Mouse (Mus musculus): ENCODE results near the gene Krt80. TPM values are rescaled to one million over a fixed set of nuclear protein-coding genes. Genes with fewer than 3 reads are reported as not detected.

The Krt80 gene
- polyA plus RNA-seq, 1 experiment from 2014 or later, result 0.11 TPM

DNA sequence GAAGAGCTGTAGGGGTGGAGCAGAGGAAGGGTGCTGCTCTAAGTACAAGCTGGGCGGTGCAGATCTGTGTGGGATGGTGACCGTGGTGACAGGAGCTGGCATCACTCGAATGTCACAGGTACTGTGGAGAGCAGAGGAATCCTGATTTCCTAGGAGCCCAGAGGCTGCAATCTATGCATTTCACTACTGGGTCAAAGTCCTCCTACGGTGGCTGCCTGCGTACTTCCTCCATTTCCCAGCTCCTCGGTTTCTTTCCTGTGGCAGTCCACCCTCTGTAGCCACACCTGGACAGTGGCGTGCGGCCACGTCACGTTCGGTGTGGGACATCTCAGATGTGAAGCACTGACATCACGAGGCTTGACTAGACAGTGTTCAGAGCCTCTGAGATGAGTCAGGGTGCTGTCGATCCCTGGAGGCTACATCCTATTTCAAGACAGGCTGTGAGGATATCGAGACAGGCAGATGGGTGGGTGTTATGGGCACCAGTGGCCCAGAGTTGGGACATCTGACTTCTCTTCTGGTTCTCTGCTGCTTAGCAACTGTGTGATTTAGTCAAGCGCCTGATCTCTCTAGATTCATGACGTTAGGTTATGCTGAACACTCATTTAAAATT lies 3.4 kb upstream of the Krt80 start:
- no peaks in the 10 kb centered on the region for H3K36me3 ChIP-seq
- H3K4me3 ChIP-seq, result no peak overlapping the region
- H3K27ac ChIP-seq, result no peak overlapping the region
- H3K9me3 ChIP-seq (replicated peaks), result no peaks in the 10 kb centered on the region
- peaks cover 12% of the 10 kb centered on the region; the same call in 1 of the 2 replicates for H3K27me3 ChIP-seq (replicated peaks)
- H3K4me1 ChIP-seq, result peaks cover 24% of the 10 kb centered on the region
- 58% methylated on average over 16 of the region's 16 CpGs for WGBS (ENCODE audit: insufficient replicate concordance)
- ATAC-seq, result no peak
- H3K9ac ChIP-seq, result no peak overlapping the region
- H3K4me2 ChIP-seq, result no peak overlapping the region

- 43% methylated on average over 7 of the region's 7 CpGs for WGBS (ENCODE audit: insufficient replicate concordance)
Observed at GRCm38 (mm10) chr15:101372131-101372977, 2.4 kb upstream of the Krt80 start.

DNA sequence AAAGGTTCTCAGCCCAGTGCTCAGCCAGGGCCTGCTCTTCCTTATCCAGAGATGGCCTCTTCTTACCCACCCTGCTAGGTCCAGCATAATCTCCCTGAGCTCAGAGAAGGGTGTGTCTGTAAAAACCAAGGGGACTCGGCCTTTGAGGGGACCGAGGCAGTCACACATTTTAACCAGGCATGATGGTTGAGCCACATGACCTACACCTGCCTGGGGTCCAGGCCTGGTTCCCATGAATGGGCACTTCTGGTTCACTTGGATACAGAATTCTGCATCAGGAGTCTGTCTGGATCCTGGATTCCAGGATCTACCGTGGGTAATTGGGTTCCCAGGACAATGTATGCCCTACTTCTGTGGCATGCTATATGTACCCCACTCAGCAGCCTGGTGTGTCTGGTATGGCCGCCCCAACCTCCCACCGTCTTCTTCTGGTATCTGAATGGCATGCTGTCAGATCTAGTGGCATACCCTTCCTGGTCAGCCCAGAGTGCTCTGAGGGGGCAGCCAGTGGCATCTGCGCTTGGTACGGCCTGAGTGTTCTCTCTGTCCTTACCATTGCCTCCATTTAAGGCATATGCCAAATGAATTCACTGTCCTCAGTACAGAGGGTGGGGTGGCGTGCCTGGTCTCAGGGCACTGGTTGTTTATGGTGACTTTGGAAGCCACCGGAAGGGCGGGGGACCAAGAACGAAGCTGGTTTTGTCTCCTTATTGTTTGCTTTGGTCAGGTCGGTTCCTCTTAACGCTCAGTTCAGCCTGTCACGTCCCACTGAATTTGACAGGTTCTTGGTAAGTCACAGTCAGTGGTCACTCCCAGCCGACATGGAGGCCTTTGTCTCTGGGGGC lies 1.4 kb upstream of the Krt80 start:
- Histone ChIP-seq H3K27ac (no peak overlapping the region), H3K9ac (no peak overlapping the region), H3K4me3 (no peak overlapping the region), H3K36me3 (no peaks in the 10 kb centered on the region), H3K27me3 (replicated peaks) (peaks cover 16% of the 10 kb centered on the region), H3K4me1 (peaks cover 24% of the 10 kb centered on the region), H3K9me3 (replicated peaks) (no peaks in the 10 kb centered on the region), H3K4me2 (no peak overlapping the region)
- WGBS (ENCODE audit: insufficient replicate concordance), result 57% methylated on average over 15 of the region's 15 CpGs
- ATAC-seq, result no peak

More at GRCm38 (mm10) chr15:101372131-101372977, 2.4 kb upstream of the Krt80 start:
- no peak overlapping the region for H3K4me3 ChIP-seq
- peaks cover 12% of the 10 kb centered on the region; the same call in 1 of the 2 replicates for H3K27me3 ChIP-seq (replicated peaks)
- H3K9ac ChIP-seq, result no peak overlapping the region
- H3K4me2 ChIP-seq, result no peak overlapping the region
- no peak overlapping the region for H3K27ac ChIP-seq
- H3K9me3 ChIP-seq (replicated peaks), result no peaks in the 10 kb centered on the region
- peaks cover 24% of the 10 kb centered on the region for H3K4me1 ChIP-seq
- ATAC-seq, result no peak
- no peaks in the 10 kb centered on the region for H3K36me3 ChIP-seq

DNA sequence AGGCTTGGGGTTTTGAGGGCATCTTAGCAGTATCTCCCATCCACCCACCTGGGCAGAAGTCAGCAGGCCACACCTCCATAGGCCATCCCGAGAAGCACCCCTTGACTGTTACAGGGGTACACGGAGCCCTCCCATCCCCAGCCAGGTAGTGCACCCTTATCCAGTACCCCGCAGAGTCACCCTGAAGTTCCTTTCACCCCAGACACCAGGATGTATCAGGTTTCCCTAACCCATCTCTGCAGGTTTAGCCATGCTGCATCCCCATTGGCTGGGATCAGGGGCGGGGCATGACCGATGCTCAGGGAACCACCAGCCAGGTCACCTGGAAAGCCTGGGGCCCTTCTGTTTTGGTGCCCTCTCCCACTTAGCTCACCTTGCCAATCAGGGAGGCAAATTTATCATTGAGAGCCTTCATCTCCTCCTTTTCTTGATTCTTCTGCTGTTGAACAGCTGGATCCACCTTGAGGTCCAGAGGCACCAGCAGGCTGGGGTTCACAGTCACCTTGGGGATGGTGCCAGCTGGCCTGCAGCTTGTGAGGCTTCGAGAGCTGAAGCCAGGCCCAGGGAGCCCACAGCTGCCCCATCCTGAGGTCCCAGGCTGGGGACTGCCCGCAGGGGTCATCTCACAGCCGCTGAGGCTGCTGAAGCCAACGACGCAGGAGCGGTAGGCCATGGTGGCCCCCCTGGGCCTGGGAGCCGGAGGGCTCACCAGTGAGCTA lies 421 bp downstream of the Krt80 start:
- no peak for ATAC-seq
- no peak overlapping the region for H3K4me2 ChIP-seq

GRCm38 (mm10) chr15:101368502-101369381 lies 1.2 kb downstream of the Krt80 start:
- no peaks in the 10 kb centered on the region for H3K36me3 ChIP-seq
- no peak overlapping the region for H3K9ac ChIP-seq
- H3K27ac ChIP-seq, result no peak overlapping the region
- H3K4me1 ChIP-seq, result 0 out of 2 replicates have a peak, but pooled peaks cover 6% of the 10 kb centered on the region
- H3K27me3 ChIP-seq (replicated peaks), result peaks cover 11% of the 10 kb centered on the region
- no peaks in the 10 kb centered on the region for H3K9me3 ChIP-seq (replicated peaks)
- no peak for ATAC-seq
- H3K4me2 ChIP-seq, result no peak overlapping the region
- WGBS (ENCODE audit: insufficient replicate concordance), result 54% methylated on average over 11 of the region's 11 CpGs
- H3K4me3 ChIP-seq, result no peak overlapping the region

More for the DNA sequence above, 421 bp downstream of the Krt80 start:
- Histone ChIP-seq H3K9ac (no peak overlapping the region), H3K4me1 (peaks cover 13% of the 10 kb centered on the region; the same call in 1 of the 2 replicates), H3K36me3 (no peaks in the 10 kb centered on the region), H3K4me3 (no peak overlapping the region), H3K27ac (no peak overlapping the region), H3K9me3 (replicated peaks) (no peaks in the 10 kb centered on the region), H3K27me3 (replicated peaks) (peaks cover 6% of the 10 kb centered on the region; the same call in 1 of the 2 replicates)
- 66% methylated on average over 12 of the region's 12 CpGs for WGBS (ENCODE audit: insufficient replicate concordance)

GRCm38 (mm10) chr15:101368015-101368414 lies 1.9 kb downstream of the Krt80 start:
- WGBS (ENCODE audit: insufficient replicate concordance), result 70% methylated on average over 6 of the region's 6 CpGs
- no peak overlapping the region for H3K4me3 ChIP-seq
- H3K4me2 ChIP-seq, result no peak overlapping the region
- H3K4me1 ChIP-seq, result 0 out of 2 replicates have a peak, but pooled peaks cover 6% of the 10 kb centered on the region
- peaks cover 15% of the 10 kb centered on the region for H3K27me3 ChIP-seq (replicated peaks)
- H3K9ac ChIP-seq, result no peak overlapping the region
- ATAC-seq, result no peak
- no peaks in the 10 kb centered on the region for H3K36me3 ChIP-seq
- H3K9me3 ChIP-seq (replicated peaks), result no peaks in the 10 kb centered on the region
- H3K27ac ChIP-seq, result no peak overlapping the region

- no peak for ATAC-seq
- H3K36me3 ChIP-seq, result no peaks in the 10 kb centered on the region
- H3K4me2 ChIP-seq, result no peak overlapping the region
- H3K9me3 ChIP-seq (replicated peaks), result no peaks in the 10 kb centered on the region
- no peak overlapping the region for H3K9ac ChIP-seq
- 45% methylated on average over 8 of the region's 8 CpGs for WGBS (ENCODE audit: insufficient replicate concordance)
- peaks cover 17% of the 10 kb centered on the region for H3K27me3 ChIP-seq (replicated peaks)
- H3K4me3 ChIP-seq, result no peak overlapping the region
- H3K27ac ChIP-seq, result no peak overlapping the region
- H3K4me1 ChIP-seq, result 0 out of 2 replicates have a peak, but pooled peaks cover 5% of the 10 kb centered on the region
Observed at GRCm38 (mm10) chr15:101367497-101367896, 2.5 kb downstream of the Krt80 start.

DNA sequence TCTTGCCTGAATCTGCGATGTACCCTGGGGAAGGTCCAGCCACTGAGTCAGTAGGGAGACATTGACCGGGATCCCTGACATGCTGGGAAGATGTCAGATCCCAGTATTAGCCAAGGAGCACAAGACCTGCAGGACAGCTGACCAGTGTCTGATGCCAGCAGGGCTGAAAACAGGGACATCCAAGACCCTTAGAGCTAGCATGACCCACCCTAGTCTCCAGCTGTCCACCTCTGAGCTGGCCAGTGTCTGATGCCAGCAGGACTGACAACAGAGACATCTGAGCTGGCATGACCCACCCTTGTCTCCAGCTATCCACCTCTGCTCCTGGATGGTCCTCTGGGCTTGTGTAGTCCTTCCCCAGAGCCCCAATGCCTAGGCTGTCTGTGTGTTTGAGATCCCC lies 3.0 kb downstream of the Krt80 start:
- Histone ChIP-seq H3K9ac (no peak overlapping the region), H3K4me1 (no peaks in the 10 kb centered on the region), H3K27me3 (replicated peaks) (peaks cover 17% of the 10 kb centered on the region), H3K4me2 (no peak overlapping the region), H3K27ac (no peak overlapping the region), H3K9me3 (replicated peaks) (no peaks in the 10 kb centered on the region), H3K4me3 (no peak overlapping the region), H3K36me3 (no peaks in the 10 kb centered on the region)
- 71% methylated on average over 2 of the region's 2 CpGs for WGBS (ENCODE audit: insufficient replicate concordance)
- ATAC-seq, result no peak

DNA sequence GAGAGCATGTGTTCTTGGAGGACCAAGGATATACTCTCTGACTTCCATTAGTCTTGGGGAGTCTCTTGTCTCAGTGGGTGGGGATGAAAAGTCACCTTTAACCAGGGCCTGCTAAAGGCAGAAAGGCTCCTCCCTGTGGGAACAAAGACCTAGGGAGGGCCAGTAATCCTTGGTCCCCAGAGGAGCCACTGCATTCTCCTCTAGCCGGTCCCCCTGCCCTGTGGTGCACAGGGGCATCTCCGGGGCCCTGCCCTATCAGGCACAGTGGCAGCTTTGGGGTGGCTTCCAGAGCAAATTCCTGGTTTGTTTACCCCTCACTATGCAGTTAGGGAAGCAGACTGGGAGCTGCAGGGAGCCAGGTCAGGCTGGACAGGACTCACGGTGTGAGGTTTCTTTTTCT lies 3.5 kb downstream of the Krt80 start:
- no peaks in the 10 kb centered on the region for H3K4me1 ChIP-seq

DNA sequence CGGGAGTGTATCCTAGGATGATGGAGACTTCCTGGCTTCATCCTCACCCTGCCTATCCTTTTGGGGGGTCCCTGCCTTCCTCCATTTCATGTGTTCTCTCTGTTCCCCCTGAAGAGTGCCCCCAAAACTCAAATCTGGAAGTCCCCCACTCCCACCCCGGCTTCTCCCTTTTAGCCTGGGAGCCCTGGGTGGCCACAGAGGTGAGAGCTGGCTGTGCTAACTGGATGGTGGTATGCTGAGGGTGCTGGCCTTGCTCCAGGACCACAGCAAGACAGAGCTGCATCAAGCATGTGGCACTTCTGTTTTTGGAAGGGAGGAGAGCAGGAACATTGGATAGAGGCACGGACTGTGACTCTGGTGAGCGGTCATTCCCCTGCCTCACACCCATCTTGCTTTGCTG lies 4.2 kb downstream of the Krt80 start:
- H3K9ac ChIP-seq, result no peak overlapping the region
- peaks cover 17% of the 10 kb centered on the region for H3K27me3 ChIP-seq (replicated peaks)
- no peaks in the 10 kb centered on the region for H3K4me1 ChIP-seq
- no peak overlapping the region for H3K4me3 ChIP-seq
- no peak overlapping the region for H3K4me2 ChIP-seq
- H3K27ac ChIP-seq, result no peak overlapping the region
- ATAC-seq, result no peak
- no peaks in the 10 kb centered on the region for H3K36me3 ChIP-seq
- no peaks in the 10 kb centered on the region for H3K9me3 ChIP-seq (replicated peaks)
- WGBS (ENCODE audit: insufficient replicate concordance), result 59% methylated on average over 4 of the region's 4 CpGs

More for the DNA sequence above, 3.5 kb downstream of the Krt80 start:
- no peaks in the 10 kb centered on the region for H3K36me3 ChIP-seq
- H3K4me3 ChIP-seq, result no peak overlapping the region
- no peak overlapping the region for H3K4me2 ChIP-seq
- H3K27me3 ChIP-seq (replicated peaks), result peaks cover 17% of the 10 kb centered on the region
- H3K9ac ChIP-seq, result no peak overlapping the region
- no peaks in the 10 kb centered on the region for H3K9me3 ChIP-seq (replicated peaks)
- H3K27ac ChIP-seq, result no peak overlapping the region
- WGBS (ENCODE audit: insufficient replicate concordance), result 55% methylated on average over 3 of the region's 3 CpGs
- no peak for ATAC-seq
